Mouse (Mus musculus) E14TG2a.4 (cell line): ENCODE measurements at regions not wholly inside any gene's neighbourhood (a gene's known extent, or its start where the extent isn't known, plus 50 kb on each side); places are given as distances from the start of the nearest gene placed in this dataset.

Experiments
- CTCF ChIP-seq: conservative IDR thresholded peaks from 2 replicates; pipeline ENCODE4 v1.5.1; 2014; ENCODE audit warnings: low read length
- NANOG ChIP-seq: IDR thresholded peaks from 2 replicates; pipeline ENCODE4 v1.6.1; 2014; ENCODE audit warnings: borderline replicate concordance, low read length, mixed read lengths
- POU5F1 ChIP-seq: IDR thresholded peaks from 2 replicates; pipeline ENCODE4 v1.6.1; 2014; ENCODE audit warnings: low read length, borderline replicate concordance

DNA sequence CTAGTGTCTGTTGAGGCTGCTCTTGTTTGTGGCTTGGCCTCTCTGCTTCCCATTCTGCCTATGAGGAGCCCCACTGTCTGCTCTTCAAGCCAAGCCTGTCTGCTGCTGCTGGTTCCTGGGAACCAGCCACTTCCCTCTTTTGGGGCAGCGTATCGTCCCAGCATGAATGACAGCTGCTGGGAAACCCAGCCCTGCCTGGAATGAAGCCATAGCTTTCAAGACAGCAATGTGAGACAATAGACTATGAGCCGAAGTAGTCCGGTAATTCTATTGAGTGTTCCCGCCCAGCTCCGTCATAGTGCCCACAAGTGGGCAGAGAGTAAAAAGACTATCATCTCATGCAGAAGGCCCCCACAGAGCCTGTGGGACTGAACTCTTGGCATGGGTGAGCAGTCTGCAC, 80.4 kb downstream of the Cyp26a1 start:
- TF ChIP-seq CTCF (no peak), NANOG (no peak), POU5F1 (no peak)
